Mouse (Mus musculus) right cerebral cortex, postnatal 4 days (tissue): ENCODE measurements at regions not wholly inside any gene's neighbourhood (a gene's known extent, or its start where the extent isn't known, plus 50 kb on each side); places are given as distances from the start of the nearest gene placed in this dataset.
"Not testable (repeated sequence)": the region's sequence is repeated elsewhere in the genome, so short reads cannot be mapped to it uniquely, and the experiment has no call there.

Source experiments
- DNase-seq: peaks from one replicate; pipeline ENCODE4 v3.0.0-alpha.2; 2022

DNA sequence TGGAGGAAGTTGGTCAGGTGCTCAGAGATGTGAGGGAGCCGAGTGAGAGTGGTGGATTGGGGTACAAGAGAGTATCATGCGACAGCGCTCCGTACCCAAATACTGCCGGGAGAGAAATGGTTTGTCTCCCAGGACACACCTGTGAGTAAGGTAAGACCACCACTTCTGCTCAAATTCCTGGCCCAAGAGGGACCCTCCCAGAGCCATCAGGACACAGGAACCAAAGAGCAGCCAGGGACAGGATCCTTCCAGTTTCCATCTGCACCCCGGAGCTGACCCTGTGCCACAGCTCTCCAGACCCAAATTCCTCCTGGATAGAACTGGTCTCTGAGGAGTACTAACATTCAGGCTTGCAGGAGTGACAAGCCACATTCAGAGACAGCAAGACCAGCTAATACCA, 185.2 kb upstream of the Peli2 start:
- DNase-seq, result no peak

DNA sequence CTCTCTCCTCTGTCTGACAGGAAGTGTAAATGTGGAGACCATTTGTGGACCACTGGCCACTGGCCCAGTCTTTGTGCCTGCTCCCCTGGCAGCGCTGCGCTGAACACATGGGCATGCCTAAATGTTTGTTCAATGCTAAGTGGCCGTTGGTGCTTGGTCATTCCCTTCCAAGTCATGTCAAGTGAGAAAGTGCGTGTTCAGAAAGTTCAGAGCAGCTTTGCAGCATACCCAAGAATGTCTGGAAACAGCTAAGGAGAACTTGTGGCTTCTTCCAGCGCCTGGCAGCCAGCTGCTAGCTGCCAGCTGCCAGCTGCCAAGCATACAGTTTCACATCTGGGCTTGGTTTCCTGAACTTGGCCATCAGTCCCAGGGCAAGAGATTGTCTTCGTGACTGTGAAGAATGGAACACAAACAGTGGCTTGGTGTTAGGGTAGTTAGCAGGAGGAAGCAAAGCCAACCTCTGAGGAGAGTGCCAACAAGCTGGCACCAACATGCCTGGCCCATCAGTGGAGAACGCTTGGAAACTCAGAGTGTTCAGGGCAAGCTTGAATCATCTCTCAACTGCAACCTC, 183.5 kb upstream of the Peli2 start:
- DNase-seq, result peak; percentile 33

DNA sequence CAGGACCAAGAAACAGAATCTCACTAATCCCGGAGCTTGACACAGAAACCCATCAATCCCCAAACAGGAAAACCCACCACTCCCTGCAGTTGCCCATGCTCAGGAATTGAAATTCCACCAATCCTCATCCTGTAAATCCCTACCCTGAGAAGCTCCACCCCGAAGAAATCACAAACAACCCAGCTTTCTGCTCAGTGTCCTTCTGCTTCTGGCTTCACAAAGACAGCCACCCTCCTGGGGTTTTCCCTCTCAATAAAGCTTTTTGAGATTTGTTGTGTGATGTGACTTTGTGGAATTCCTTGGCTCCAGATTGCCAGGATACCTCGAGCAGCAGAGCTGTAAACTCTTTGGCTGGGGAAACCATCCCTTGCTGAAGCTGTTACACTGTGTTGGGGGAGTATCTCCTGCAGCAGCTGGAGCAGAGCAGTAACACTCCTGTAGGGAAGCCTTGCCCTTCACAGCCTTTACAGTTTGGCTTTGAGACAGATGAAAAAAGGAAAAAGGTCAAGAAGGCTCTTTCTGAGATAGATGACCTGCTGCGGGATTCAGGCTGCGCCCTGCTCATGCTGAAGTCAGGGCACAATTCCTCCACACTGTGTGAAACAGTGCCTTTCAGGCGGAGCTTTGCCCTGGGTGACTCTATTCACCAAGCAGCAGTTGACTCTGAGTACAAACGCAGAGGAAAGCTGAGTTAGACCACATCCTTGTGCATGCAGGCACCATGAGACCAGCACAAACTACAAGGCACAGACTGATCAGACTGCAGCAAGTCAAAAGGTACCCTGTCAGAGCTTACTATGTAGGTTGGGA, 180.6 kb upstream of the Peli2 start:
- DNase-seq, result no peak

DNA sequence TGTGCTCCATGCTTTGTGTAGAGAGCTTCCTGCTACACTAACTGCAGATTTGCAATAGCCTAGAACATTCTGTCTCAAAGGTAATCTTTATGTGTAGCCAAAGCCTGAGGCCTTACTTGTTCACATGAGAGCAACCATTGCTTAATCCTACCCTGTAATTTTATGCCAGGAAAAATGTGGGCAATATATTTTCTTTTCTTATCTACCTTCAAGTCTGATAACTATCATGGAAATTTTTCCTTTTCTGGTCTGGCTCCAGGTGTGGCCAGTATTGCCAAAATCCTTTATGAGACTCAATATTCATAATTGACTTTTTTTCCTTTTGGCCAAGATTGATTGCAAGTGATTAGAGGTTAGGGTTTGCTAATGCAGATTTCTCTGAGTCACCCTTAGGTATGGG, 178.0 kb upstream of the Peli2 start:
- no peak for DNase-seq

DNA sequence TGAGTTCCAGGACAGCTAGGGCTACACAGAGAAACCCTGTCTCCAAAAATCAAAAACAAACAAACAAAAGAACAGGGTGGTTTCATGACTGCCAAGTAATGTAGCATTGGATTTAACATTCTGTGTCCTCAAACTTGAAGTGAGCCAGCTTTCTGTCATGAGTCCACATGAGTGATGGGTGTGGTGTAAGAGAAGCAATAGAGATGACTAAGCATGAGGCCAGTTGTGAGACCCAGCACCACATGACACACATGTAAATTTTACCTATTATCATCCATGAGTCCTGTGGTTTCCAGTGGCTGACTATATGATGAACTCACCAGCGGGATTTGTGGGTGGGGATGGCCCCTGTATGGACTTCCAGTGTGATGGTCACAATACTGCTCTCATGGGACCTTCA, 176.0 kb upstream of the Peli2 start:
- no peak for DNase-seq

DNA sequence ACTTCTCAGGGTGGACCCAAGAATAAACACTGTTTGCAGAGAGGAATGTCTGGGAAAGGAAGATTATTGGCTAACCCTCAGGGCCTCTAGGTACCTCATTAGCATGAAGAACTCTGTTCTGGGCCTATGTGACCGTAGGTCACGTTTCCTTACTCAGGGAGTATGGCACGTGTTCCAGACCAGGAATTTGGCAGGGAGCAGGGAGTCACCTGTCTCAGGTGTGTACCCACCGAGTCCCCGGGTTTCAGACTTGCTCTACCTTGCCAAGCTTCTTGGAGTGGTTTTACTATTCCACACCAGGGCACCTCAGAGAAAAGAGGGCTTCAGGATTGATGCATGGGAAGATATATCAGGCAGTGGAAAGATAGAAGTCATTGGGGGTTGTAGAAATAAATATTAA, 169.6 kb upstream of the Peli2 start:
- no peak for DNase-seq

DNA sequence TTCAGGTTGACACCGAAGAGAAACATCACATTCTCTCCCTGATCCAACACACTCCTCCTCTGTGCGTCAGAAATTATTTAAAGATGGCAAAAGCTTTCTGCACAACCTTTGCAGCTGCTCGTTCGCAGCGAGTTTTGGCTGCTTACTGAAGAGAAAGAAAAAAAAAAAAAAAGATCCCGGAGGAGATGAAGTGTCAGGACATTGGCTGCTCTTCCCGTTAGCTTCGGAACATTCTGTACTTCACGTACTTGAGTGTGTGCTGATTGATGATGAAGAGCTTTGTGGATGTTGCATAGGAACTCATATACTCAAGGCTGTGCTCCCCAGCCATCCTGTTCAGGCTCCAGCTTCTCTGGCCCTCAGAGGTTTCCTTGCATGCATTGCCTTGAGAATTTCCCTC, 162.5 kb upstream of the Peli2 start:
- no peak for DNase-seq

DNA sequence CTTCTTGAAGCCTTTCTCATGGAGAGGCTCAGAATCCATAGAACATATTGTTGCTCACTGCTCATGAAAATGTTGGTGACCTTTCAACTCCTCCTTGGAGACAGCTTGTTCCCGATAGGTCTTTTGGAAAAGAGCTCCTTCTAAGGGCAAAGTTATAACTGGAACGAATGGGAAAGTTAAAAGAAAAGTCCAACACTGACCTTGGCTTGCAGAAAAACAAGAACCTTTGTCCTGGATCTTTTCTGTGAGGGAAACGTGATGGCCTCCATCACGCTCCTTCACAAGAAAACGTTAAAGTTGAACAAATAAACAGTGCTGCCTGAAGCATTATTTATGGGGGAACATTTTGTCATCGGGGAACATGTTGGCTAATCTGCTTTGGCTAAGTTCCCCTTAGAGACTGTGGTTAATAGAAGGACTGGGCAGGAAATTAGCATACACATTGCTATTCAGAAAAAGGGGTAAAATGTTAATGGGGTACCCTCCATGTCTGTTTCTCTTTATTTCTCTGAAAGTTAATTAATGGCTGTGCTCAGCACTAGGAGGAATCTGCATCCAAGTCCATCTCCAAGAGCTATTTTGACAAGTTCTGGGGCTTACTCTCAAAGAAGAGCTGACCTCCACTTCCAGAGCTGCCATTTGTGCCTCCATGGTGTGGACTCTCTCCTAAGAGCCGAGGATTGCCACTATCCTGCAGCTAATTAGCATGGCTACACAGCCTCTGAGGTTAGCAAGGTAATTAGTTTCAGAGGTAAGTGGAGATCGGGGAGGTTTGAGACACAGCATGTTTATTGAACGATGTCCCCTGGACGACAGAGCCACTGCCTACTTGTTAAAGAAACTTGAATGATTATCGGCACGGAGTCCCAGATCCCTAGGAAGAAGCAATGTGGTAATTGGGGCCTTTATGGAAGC, 161.0 kb upstream of the Peli2 start:
- DNase-seq, result no peak

DNA sequence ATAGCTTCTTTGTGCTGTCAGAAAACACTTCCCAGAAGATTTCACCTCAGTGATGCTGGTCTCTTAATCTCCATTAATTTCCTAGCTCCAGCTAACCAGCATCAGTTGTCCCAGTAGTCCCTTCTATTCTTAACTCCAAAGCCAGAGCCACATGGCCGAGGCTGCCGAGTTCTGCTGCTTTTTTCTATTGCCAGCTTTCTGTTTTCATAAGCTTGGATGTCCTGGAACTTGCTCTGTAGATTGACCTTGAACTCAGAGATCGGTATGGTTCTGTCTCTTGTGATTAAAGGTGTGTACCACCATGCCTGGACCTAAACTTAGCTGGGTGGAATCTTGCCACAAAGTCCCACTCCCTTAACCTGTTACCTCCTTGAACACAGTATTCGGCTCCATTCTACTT, 155.8 kb upstream of the Peli2 start:
- not testable (repeated sequence) for DNase-seq

DNA sequence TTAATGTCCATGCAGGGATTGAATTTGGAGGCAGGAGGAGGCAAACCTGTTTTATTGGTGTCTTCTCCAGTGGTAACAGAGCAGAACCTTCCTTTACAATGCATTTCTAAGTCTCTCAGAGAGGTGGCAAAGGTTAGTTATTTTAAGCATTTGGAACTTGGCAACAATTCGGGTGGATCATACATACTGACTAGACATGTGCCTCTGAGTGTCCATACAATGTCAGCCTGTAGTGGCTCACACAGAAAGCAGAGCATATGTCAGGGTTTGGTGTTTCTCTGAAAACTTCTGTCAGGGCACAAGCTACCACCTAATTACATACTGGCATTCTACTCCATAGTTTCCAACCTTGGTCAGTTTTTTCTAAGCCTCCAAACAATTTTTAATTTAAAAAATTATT, 150.8 kb upstream of the Peli2 start:
- no peak for DNase-seq

DNA sequence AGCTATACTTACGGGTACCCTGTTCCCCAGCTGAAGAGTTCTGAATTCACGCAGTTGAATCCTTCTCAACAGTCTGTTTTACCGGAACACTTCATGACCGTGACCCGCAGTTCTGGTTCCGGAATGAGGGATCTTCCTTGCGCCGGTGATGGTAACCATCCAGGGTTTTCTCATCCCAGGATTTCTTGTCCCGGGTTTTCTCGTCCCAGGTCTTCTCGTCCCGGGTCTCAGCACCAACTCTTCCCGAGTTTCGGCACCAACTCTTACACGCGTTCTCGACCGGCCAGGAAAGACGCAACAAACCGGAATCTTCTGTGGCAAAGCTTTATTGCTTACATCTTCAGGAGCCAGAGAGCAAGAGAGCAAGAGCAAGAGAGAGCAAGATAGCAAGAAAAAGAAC, 147.5 kb upstream of the Peli2 start:
- not testable (repeated sequence) for DNase-seq

DNA sequence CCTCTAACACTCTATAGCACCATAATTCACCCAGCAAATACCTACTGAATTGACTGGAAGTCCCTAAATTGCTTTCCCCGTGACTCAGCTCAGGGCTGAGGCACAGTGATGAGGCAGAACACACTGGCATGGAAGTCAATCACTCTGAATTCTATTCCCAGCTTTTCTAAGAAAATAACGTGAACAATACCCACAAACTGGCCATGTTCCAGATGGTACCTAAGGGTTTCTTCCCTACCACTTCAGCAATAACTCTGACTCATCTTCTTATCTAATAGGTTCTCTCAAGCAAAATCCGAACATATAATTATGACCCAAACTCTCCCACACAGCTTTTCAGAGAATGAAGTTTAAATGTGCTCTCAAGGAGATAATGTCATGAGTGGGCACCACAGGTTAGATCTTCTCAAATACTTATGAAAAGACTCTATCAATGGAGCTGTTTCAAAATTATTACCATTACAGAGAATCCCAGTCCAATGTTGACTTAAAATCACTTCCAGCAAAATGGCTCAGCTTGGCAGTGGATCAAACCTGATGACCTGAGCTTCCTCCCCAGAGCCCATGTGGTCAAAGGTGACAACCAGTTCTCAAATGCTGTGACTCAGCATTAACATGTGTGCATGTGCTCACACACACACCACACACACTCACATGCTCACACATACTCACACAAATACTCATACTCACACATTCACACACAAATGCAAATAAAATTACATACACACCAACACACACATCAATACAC, 137.5 kb upstream of the Peli2 start:
- DNase-seq, result no peak

DNA sequence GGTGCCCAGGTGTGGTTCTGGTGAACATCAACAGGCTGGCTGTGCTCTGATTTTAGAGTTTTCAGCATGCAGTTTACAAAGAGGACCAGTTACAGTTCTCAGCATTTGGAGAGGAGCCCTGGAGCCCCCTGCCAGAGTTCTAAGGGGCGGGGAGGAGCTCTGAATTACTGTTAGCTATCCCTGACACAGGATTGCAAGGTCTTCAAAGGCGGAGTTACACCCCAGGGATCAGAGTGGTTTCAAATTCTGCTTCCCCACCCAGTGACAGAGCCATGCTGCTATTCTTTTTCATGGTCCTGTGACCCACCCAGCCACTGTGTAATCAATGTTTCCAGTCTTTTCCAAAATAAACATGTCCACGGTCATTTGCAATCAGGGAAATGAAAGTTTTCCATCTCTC, 134.1 kb upstream of the Peli2 start:
- DNase-seq, result no peak

DNA sequence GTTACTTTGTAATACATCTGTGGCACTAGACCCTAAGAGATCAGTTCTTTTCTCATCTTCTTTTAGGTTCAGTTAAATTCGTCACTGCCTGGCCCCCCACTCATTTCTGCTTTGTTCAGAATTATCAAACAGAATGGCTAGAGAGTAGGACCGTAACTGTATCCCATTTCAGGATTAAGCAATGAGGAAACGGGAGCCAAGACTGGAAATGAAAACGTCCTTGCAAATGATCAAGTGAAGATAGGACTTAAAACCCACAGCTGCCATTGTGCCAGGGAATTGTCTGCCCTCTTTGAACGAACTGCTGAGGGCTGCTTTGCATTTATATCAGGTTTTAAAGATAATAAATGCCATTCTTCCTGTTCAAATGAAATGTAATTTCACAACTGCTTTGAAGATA, 133.7 kb upstream of the Peli2 start:
- no peak for DNase-seq

DNA sequence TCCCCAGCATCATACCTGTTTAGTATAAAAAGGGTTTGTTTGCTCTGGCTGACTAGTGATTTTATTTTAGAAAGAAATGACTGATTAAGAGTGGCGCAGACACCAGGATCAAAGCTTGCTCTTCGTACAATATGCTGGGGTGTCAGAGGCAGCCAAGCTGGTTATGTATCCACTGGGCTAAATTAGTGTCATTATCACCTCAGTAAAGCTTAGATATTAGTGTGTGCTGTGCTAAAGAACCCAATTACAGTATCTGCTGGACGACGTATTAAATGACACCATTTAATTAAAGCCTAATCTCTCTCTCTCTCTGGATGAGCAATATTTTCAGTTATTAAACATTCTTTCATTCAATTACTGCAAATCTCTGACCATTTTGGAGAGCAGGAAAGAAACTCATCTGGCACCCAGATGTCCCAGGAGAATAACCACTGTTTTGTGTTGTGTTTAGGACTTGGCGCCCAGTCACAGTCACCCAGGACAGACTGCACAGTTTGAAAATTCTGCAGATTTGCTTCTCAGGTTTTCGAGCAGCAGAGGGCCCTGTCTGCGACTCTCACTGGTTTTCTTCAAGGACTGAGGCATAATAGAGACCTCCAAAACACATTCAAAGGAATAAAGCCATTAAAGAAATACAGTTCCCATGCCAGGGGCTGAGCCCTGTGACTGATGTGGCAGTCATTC, 133.1 kb upstream of the Peli2 start:
- DNase-seq, result no peak

DNA sequence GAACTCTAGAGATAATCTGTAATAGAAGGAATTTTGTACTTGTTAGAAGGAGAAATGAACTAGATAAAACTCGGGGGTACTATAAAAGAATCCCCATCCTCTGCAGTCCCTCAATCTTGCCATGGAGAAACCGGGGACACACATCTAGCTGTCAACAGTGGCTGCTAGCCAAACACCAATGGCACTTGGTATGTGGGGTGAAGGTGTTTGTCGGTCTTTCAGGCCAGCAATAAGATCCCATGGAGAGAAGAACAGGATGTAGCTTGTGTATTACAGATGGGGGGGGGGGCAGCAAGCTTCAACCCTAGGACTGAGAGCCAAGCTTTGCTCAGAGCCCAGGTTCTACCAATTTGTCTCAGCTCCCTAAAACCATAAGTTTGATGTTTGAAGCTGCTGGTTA, 132.5 kb upstream of the Peli2 start:
- no peak for DNase-seq

DNA sequence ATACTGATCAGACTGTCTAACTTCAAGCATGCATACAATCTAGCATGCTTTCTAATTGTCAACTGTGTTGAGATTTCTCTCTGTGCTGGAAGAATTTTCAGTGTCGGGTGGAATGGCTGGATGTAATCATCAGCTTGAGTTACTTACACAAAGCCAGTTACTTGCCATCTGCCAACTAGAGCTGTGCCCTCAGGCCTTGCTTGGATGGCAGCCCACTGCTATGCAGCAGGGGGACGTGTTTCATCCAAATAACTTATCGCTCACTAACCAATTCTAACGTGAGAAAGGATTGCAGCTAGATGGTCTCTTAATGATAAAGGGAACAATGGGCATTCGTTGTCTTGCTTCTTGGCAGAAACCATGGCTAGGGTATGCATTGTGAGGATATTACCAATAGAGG, 131.3 kb upstream of the Peli2 start:
- DNase-seq, result peak; percentile 19

DNA sequence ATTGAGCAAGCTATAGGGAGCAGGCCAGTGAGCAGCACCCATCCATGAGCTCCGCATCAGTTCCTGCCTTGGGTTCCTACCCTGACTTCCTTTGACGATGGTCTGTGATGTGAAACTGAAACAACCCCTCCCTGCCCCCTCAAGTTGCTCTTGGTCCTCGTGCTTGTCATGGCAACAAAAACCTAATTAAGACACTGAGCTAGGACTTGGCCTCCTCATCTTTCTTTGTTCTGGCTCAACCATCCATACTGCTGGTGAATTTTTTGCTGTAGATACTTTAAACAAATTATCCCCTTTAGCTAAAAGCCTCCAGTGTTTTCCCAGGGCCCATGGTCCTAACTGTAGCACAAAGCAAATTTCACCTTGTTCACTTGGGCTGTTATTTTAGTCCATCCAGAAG, 129.9 kb upstream of the Peli2 start:
- no peak for DNase-seq

DNA sequence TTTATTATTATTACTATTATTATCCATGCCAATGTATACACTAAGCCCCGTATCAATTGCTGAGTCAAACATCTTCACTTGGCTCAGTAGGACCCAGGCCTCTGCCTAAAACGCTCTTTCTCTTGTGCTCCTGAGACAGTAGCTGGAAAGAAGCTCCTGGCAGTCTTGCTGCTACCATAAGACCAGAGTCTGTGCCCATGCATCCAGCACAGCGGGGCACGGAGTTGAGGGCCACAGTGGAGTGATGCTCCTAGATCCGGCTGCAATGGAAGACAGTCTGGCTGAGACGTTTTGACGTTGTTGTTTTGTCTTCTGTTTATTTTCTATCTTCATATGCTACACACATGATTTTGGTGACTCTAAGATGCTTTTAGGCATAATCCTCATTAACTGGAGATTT, 129.1 kb upstream of the Peli2 start:
- no peak for DNase-seq

DNA sequence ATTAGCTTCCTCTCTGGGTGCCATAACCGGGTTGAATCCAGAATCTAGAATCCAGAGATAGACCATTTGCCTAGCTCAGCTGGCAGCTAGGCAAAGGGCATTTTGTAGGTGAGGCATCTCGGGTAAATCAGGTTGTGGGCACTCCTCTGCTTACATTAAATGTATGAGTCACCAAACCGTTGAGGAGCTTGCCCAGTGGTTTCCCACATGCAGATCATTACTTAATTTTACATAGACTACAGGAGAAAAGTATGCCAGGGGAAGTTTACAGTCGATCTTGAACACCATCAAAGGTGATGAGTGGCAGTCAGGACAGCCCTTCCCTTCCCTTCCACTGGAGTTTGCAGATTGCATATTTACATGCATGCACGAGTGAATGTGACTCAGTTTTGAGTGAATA, 128.5 kb upstream of the Peli2 start:
- no peak for DNase-seq

DNA sequence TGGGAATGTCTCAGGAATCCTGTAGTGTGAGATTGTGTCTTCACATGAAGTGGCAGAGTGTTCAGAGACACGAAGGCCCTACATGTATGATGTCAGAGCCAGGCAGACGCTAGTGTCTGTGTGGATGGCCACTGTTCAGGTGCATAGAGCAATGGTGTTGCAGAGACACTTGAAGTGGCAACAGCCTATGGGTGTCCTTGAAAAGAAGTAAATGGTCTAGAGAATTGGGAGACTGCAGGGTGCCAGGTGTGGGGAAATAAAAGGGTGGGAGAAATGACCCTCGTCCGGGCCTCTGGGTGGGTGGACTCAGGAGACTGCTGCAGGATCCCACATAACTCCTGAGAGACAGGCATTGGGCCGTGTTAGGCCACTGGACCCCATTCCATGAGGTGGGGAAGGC, 127.8 kb upstream of the Peli2 start:
- DNase-seq, result no peak

DNA sequence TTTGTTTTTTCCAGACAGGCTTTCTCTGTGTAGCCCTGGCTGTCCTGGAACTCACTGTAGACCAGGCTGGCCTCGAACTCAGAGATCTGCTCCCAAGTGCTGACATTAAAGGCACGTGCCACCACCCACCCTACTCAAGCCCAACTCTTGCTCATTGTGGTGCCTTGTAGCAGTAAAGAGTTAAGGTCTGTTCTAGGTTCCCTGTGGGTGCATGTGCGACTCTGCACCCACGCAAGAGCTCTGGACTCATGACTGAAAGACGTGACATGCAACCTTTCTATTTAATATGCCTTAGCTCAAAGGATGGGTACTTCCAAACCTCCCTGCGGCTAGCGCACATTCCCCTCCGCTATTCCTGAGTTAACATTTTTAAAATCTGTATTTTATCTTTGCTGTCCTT, 121.7 kb upstream of the Peli2 start:
- DNase-seq, result no peak
